Mouse (Mus musculus): Measurements from ENCODE around the gene Ankrd36.

- TF ChIP-seq CTCF (IDR thresholded peaks at IDR 0.05; ENCODE audit: insufficient read depth, low read depth, low read length) (no peak), POLR2A (IDR thresholded peaks at IDR 0.05; ENCODE audit: insufficient read depth, low read depth, low read length) (no peak)
Observed at GRCm38 (mm10) chr11:5551931-5552330, 17.6 kb upstream of the Ankrd36 start.
